Comparison of ENCODE assay signal across 8 mouse cellular contexts in genomic region chr4:123527607-123528010, GRCm38 (mm10).
DNase-seq lines count a peak whose midpoint lies in the region; ATAC-seq and TF ChIP-seq lines count a peak whose summit lies in the region.

No protein-coding gene starts in this region.

- H3K4me2 ChIP-seq in forebrain, postnatal 0 days (ENCODE audit: low read depth), result peak overlapping the region; percentile 45
- peak overlapping the region; percentile 57 for H3K4me2 ChIP-seq in intestine, embryonic 14.5 days (ENCODE audit: low read length)
- peak overlapping the region; percentile 56 for H3K4me2 ChIP-seq in limb, embryonic 12.5 days
- H3K4me2 ChIP-seq in midbrain, postnatal 0 days (ENCODE audit: low read depth, low read length, poor library complexity, severe bottlenecking), result peak overlapping the region; percentile 74

- no peak for TF ChIP-seq CTCF in cerebellum, adult 2 months (IDR thresholded peaks at IDR 0.05; ENCODE audit: borderline replicate concordance, insufficient read depth, low read depth, low read length)
- no peak for TF ChIP-seq CTCF in forebrain, postnatal 0 days (IDR thresholded peaks at IDR 0.05; ENCODE audit: low read depth)
- TF ChIP-seq CTCF in midbrain, postnatal 0 days (IDR thresholded peaks at IDR 0.05), result no peak

- peak; percentile 44 for DNase-seq in R1 (ENCODE audit: low read depth, low spot score)
- DNase-seq in cerebellum, adult 2 months, result peak; percentile 76 to 89
- peak; percentile 76 for DNase-seq in forebrain, postnatal 0 days
- peak; percentile 60 for DNase-seq in intestine, embryonic 14.5 days (ENCODE audit: low spot score)
- DNase-seq in midbrain, postnatal 0 days (ENCODE audit: low spot score), result peak; percentile 82
- no peak for DNase-seq in spleen, postnatal 10 days (ENCODE audit: low spot score in 2 of 2)
- no peak for DNase-seq in thymus, postnatal 0 days (ENCODE audit: low spot score)

- no peaks in the 10 kb centered on the region for H3K9me3 ChIP-seq in forebrain, postnatal 0 days (ENCODE audit: low read length)
- H3K9me3 ChIP-seq in intestine, embryonic 14.5 days (ENCODE audit: control insufficient read depth, low read length), result no peaks in the 10 kb centered on the region
- no peaks in the 10 kb centered on the region for H3K9me3 ChIP-seq in limb, embryonic 12.5 days
- H3K9me3 ChIP-seq in midbrain, postnatal 0 days (ENCODE audit: low read length), result no peaks in the 10 kb centered on the region

- under 1% methylated on average over 8 of the region's 8 CpGs for WGBS in cerebellum, adult 2 months
- WGBS in forebrain, postnatal 0 days, result 4% methylated on average over 8 of the region's 8 CpGs
- WGBS in intestine, embryonic 14.5 days, result 3% methylated on average over 8 of the region's 8 CpGs
- 7% methylated on average over 8 of the region's 8 CpGs for WGBS in limb, embryonic 12.5 days
- WGBS in midbrain, postnatal 0 days, result 1% methylated on average over 8 of the region's 8 CpGs

- TF ChIP-seq POLR2A in cerebellum, adult 2 months (IDR thresholded peaks at IDR 0.05; ENCODE audit: borderline replicate concordance, insufficient read depth, low read length), result peak; percentile 77; the same call in 1 of the 2 replicates

- no peaks in the 10 kb centered on the region for H3K27me3 ChIP-seq in cerebellum, adult 2 months (ENCODE audit: control insufficient read depth, insufficient read depth, low read length)
- no peaks in the 10 kb centered on the region for H3K27me3 ChIP-seq in forebrain, postnatal 0 days (ENCODE audit: insufficient read depth, low read length)
- no peaks in the 10 kb centered on the region for H3K27me3 ChIP-seq in intestine, embryonic 14.5 days (replicated peaks; ENCODE audit: control insufficient read depth, insufficient read depth, low read length)
- no peaks in the 10 kb centered on the region for H3K27me3 ChIP-seq in limb, embryonic 12.5 days
- no peaks in the 10 kb centered on the region for H3K27me3 ChIP-seq in midbrain, postnatal 0 days (ENCODE audit: insufficient read depth, low read length)

- peak overlapping the region; percentile 60 for H3K27ac ChIP-seq in cerebellum, adult 2 months (ENCODE audit: insufficient read depth, low read length)
- peak overlapping the region; percentile 68 for H3K27ac ChIP-seq in forebrain, postnatal 0 days (ENCODE audit: low read depth, low read length)
- H3K27ac ChIP-seq in intestine, embryonic 14.5 days (ENCODE audit: low read depth), result peak overlapping the region; percentile 69
- peak overlapping the region; percentile 56; the same call in 1 of the 2 replicates for H3K27ac ChIP-seq in limb, embryonic 12.5 days
- peak overlapping the region; percentile 87 for H3K27ac ChIP-seq in midbrain, postnatal 0 days (ENCODE audit: low read depth, low read length)

- peak overlapping the region; percentile 63 for H3K4me3 ChIP-seq in cerebellum, adult 2 months (replicated peaks; ENCODE audit: insufficient read depth, low read depth, low read length)
- H3K4me3 ChIP-seq in forebrain, postnatal 0 days (ENCODE audit: low read depth, low read length), result peak overlapping the region; percentile 32
- H3K4me3 ChIP-seq in intestine, embryonic 14.5 days (ENCODE audit: low read depth, low read length), result peak overlapping the region; percentile 33
- H3K4me3 ChIP-seq in limb, embryonic 12.5 days (replicated peaks), result peak overlapping the region; percentile 32
- H3K4me3 ChIP-seq in midbrain, postnatal 0 days (ENCODE audit: low read depth, low read length), result peak overlapping the region; percentile 44

- peaks cover 12% of the 10 kb centered on the region for H3K4me1 ChIP-seq in cerebellum, adult 2 months (ENCODE audit: control insufficient read depth, insufficient read depth, low read length)
- H3K4me1 ChIP-seq in forebrain, postnatal 0 days (ENCODE audit: insufficient read depth), result peaks cover 34% of the 10 kb centered on the region
- peaks cover 31% of the 10 kb centered on the region for H3K4me1 ChIP-seq in intestine, embryonic 14.5 days (replicated peaks; ENCODE audit: control insufficient read depth, insufficient read depth, low read length)
- H3K4me1 ChIP-seq in limb, embryonic 12.5 days (replicated peaks), result peaks cover 30% of the 10 kb centered on the region
- peaks cover 41% of the 10 kb centered on the region for H3K4me1 ChIP-seq in midbrain, postnatal 0 days (ENCODE audit: insufficient read depth, low read length)

- ATAC-seq in forebrain, postnatal 0 days, result peak; percentile 86
- peak; percentile 58; the same call in 1 of the 2 replicates for ATAC-seq in intestine, embryonic 14.5 days (replicated peaks; ENCODE audit: low FRiP score, low TSS enrichment, low read depth)
- ATAC-seq in limb, embryonic 12.5 days (ENCODE audit: insufficient number of reproducible peaks, insufficient read depth, low FRiP score, low TSS enrichment, low read depth), result no peak
- peak; percentile 85 for ATAC-seq in midbrain, postnatal 0 days (ENCODE audit: low FRiP score)

- H3K9ac ChIP-seq in forebrain, postnatal 0 days, result peak overlapping the region; percentile 51
- peak overlapping the region; percentile 38; the same call in 1 of the 2 replicates for H3K9ac ChIP-seq in intestine, embryonic 14.5 days (ENCODE audit: low read length)
- H3K9ac ChIP-seq in limb, embryonic 12.5 days (replicated peaks), result peak overlapping the region; percentile 27; the same call in 1 of the 2 replicates
- peak overlapping the region; percentile 66 for H3K9ac ChIP-seq in midbrain, postnatal 0 days (replicated peaks; ENCODE audit: low read length, poor library complexity, severe bottlenecking)

- no peaks in the 10 kb centered on the region for H3K36me3 ChIP-seq in forebrain, postnatal 0 days (ENCODE audit: insufficient read depth)
- H3K36me3 ChIP-seq in intestine, embryonic 14.5 days (ENCODE audit: control insufficient read depth, insufficient read depth, low read length), result no peaks in the 10 kb centered on the region
- H3K36me3 ChIP-seq in limb, embryonic 12.5 days, result no peaks in the 10 kb centered on the region
- H3K36me3 ChIP-seq in midbrain, postnatal 0 days (ENCODE audit: insufficient read depth, low read length), result no peaks in the 10 kb centered on the region

Comparison
In these comparisons a context has a peak if more than half of its experiments do, and no peak if none do; other contexts are left out.
1. DNase-seq: peak in R1 (single experiment), cerebellum, adult 2 months (2 of 2), forebrain, postnatal 0 days (single experiment), intestine, embryonic 14.5 days (single experiment) and midbrain, postnatal 0 days (single experiment); none in spleen, postnatal 10 days (0 of 2) and thymus, postnatal 0 days (single experiment).
2. Peak in every context shown above with its lines, with median percentiles within 50 percentile points of each other: H3K27ac ChIP-seq, H3K4me3 ChIP-seq, H3K4me2 ChIP-seq and H3K9ac ChIP-seq.